Mouse (Mus musculus) heart, adult 2 months (tissue): ENCODE data around the gene Lmntd2.

Experiments used
- CTCF ChIP-seq: fragments of 200-600 bp; IDR thresholded peaks from 2 replicates; pipeline ENCODE4 v1.8.1; 2022; ENCODE audit warnings: antibody characterized with exemption, mild to moderate bottlenecking, moderate library complexity
- EP300 ChIP-seq: fragments of 200-500 bp; IDR thresholded peaks from 2 replicates; pipeline ENCODE4 v1.6.1; 2011; ENCODE audit warnings: low read depth, low read length, control low read depth; ENCODE audit not compliant: insufficient read depth

- TF ChIP-seq CTCF = no peak
- no peak for TF ChIP-seq EP300
These were observed 747 bp downstream of the Lmntd2 start for GRCm38 (mm10) chr7:141213133-141213532.
